Mouse (Mus musculus): Measurements from ENCODE around the gene Selenoo.
A peak's percentile ranks its signal among the peaks of the same experiment; 100 is the strongest.

The Selenoo gene

DNA sequence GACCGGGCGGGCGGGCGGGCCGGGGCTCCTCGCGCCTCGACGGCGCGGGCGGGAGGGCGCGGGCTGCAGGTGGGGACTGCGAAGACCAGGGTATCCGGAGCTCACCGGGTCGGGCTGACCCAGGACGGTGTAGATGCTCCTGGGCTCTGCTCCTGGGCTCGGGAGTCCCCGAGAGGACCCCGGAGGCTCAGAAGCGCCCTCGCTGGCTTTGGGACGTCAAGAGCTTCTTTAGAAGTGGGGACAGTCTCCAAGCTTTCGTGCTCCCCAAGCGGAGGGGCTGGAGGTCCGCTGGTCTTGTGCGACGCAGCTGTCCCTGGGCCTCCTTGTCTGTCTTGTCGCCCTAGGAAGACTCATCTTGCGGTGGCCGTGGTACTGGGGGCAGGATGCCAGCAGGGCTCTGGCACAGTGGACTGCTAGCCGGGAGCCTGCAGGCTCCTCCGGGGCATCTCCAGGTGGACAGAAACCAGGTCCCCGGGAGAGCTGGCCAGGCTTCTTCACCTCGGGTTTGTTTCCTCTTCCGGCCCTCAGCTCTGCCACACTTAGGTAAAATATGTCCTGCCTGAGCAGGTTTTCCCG is 12.6 kb upstream of the Selenoo start:
- DNase-seq, result peak in 1 of 2 experiments; percentile 53

DNA sequence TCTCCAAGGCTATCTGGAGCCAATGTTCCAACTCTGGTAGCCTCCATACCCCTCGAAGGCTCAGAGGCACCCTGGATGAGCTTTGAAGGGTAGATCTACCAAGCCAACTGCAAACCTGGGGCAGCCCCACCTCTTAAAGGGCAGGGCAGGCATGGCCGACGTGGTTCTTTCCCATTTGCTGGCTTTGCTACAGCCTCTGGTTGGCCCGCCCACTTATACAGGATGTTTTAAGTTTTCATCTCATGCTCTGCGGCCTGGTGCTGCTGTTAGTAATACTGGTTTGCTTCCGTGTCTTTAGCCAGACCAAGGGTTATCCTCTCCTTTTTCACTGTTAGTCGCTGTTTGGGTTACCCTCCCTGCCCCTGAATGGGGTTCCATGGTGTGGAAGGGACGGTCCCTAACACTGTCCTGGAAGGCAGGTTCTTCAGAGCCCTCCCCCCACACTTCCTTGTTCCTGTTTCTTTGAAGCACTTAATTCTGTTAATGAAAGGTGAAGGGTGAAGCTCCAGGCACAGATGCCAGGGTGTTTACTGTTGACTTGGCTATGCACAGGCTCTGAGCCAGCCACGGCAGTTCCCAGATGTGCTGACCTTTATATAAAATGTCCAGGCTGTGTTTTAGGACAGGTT is 10.6 kb upstream of the Selenoo start:
- DNase-seq, result peak; percentile 84 to 88

GRCm38 (mm10) chr15:89083906-89084305 is 5.0 kb upstream of the Selenoo start:
- DNase-seq, result no peak

DNA sequence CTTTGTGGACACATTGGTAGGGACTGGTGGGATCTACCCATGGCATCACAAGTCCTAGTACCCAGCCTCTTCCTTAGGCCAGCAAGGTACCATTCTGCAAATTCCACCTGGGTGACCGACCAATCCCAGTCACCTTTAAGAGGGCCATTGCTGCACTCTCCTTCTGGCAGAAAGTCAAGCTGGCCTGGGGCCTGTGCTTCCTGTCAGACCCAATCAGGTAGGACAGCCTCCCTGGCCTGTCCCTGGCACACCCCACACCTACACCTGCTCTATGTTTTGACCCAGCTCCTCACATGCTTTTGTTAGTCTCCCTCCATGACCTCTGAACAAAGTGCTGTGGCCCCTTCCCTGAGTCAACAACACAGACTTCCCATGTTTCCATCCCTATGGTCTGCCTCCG is 4.1 kb upstream of the Selenoo start:
- DNase-seq, result no peak

DNA sequence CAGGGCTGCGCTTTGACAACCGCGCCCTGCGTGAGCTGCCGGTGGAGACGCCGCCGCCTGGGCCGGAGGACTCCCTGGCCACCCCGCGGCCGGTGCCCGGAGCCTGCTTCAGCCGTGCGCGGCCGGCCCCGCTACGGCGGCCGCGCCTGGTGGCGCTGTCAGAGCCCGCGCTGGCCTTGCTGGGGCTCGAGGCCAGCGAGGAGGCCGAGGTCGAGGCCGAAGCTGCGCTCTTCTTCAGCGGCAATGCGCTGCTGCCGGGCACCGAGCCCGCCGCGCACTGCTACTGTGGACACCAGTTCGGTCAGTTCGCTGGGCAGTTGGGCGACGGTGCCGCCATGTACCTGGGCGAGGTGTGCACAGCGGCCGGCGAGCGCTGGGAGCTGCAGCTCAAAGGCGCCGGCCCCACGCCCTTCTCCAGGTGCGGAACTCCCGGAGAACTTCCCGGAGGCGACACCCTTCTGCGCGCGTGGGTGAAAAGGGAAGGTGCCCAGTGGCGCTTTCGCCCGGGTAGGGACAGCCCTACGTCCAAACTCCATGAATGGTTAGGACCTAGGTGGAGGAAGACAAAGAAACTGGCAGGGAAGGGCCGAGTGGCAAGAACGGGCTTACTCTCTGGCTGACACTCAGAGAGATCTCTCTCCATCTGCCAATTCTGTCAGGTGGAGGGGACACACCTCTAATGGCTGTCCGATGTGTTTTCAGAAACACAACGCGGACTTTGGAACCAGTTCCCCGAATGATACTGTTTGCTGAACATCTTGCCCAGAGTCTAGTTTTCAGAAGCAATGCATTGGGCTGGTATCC is 566 bp downstream of the Selenoo start:
- peak; percentile 31 to 55 for DNase-seq

DNA sequence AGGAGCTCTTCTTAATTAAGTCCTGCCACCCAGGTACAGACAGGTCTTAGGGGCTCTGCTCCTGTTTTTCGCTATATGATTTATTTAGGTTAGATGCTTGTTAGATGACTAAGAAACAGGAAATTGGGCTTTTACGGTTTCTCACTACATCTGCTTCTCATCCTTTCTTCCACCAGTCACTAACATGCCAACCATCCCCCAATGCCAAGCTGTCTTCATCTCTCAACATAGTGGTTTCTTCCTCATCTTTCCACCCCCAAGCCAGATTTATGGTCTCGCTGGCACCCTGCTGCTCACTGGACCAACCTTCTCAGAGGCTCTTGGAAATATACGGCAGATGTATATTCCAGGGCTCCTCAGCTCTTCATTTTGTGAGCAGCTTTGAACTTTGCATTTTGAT is 1.8 kb downstream of the Selenoo start:
- no peak for DNase-seq

- DNase-seq, result no peak
These were observed 3.3 kb downstream of the Selenoo start for GRCm38 (mm10) chr15:89092181-89092580.

- no peak for DNase-seq
These were observed 8.6 kb downstream of the Selenoo start for GRCm38 (mm10) chr15:89097450-89097849.

DNA sequence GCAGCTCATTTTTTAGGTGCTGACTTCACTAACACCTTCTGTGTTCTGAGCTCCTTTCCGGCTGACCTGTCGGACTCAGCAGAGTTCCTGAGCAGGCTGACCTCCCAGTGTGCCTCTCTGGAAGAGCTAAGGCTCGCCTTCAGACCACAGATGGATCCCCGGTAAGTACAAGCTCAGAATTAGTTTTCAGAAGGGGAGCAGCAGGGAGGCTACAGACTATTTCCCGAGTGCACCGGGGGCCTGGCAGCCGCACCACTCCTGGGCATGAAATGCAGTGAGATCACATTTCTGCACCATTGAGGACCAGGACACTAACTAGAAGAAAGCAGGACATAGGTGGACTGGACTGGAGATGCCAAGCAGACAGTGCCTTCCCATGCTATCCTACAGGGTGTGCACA is 9.7 kb downstream of the Selenoo start:
- no peak for DNase-seq

DNA sequence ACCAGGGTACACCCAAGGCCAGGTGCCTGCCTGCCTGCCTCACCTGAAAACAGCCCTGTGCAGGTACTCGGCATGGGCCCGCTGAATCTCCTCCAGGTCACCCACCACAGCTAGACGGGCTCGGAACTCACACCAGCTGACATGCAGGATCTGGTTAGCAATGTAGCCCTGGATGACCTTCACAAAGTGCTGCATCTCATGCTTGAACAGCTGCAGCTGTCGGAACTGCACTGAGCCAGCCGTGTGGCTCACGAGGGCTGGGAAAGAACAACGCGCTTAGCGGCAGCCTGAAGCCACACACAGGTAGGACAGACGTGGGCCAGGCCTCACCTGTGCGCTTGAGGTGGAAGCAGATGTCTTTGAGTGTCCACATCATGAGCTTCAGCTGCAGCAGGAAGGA is 11.9 kb downstream of the Selenoo start:
- DNase-seq, result no peak

- no peak for DNase-seq
These were observed 13.8 kb downstream of the Selenoo start for GRCm38 (mm10) chr15:89102646-89103045.

- DNase-seq, result no peak
These were observed 15.0 kb downstream of the Selenoo start for GRCm38 (mm10) chr15:89103921-89104320.

- no peak for DNase-seq
These were observed 15.5 kb downstream of the Selenoo start for GRCm38 (mm10) chr15:89104425-89104824.

DNA sequence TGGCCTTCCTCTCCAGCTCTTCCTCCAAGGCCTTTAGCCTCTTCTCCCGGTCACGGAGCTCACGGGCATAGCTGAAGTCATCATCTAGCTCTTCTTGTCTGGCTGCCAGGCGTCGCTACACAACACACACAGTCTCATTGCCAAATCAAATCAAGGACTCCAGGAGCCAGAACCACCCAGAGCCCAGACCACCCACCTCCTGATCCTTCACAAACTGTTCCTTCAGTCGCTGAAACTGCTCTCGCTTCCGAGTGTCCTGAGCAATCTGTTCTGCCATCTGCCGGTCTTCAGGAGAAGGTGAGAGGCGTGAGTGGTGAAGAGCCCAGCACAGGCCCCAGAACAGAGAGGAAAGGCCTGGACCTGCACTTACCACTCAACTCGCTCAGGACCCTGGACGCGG is 17.2 kb downstream of the Selenoo start:
- no peak for DNase-seq

GRCm38 (mm10) chr15:89106976-89107375 is 18.1 kb downstream of the Selenoo start:
- DNase-seq, result no peak

GRCm38 (mm10) chr15:89110147-89110546 is 21.3 kb downstream of the Selenoo start:
- DNase-seq, result no peak

GRCm38 (mm10) chr15:89118007-89118406 is 29.1 kb downstream of the Selenoo start:
- DNase-seq, result no peak

DNA sequence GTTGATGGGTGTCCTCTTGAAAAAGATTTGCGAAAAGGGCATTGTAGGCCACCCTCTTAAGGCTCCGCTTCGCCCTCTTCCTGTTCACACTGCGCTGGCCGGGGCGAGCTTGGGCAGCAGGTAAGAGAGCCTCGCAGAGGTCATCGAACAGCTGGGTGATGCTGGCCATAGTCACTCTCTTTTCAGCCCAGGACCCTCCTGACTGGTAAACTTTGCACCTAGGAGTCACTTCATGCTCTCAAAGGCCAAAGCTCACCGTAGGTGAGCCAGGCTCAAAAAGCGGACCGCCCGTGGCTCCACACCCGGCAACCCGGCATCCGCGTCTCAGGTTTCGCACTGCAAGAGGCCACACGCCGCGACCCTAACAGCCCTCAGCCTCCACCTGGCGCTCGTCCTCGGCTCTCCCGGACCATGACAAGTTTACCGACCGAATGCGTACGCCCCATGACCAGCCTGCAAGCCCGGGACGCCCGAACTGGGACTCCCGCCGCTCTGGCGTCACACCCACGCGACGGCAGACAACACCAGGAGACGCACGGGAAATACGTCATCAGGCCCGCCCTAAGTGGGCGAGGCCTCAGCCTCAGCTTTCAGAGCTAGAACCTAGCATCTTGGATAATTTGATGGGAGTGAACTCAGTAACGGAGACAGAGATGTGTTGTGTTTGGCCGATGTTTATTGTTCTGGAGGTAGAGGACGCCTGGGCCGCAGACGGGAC is 33.9 kb downstream of the Selenoo start, which contains the start of gene Tubgcp6:
Gene Tubgcp6, minus strand, starts transcription at position 464 of the 718 bp plus-strand sequence.
- DNase-seq, result peak; percentile 92 to 96

DNA sequence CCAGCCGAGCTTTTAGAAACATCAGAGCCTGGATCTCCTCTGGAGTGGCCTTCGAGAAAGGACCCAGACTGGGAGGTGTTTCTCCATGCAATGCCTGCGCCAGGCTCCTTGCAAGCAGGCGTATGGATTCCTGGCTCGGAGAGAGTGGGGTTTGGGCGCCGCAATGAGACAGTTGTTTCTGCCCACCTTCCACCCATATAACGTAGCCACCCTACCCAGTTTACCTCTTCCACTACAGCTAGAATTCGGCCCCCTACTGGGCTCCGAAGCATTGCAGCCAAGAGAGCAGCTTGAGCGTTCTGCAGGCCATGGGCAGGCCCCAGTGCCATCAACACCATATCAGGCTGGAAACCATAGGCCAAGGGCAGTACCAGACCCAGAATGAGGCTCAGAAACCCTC is 34.7 kb downstream of the Selenoo start:
- DNase-seq, result no peak

- no peak for DNase-seq
These were observed 35.4 kb downstream of the Selenoo start for GRCm38 (mm10) chr15:89124312-89124711.

DNA sequence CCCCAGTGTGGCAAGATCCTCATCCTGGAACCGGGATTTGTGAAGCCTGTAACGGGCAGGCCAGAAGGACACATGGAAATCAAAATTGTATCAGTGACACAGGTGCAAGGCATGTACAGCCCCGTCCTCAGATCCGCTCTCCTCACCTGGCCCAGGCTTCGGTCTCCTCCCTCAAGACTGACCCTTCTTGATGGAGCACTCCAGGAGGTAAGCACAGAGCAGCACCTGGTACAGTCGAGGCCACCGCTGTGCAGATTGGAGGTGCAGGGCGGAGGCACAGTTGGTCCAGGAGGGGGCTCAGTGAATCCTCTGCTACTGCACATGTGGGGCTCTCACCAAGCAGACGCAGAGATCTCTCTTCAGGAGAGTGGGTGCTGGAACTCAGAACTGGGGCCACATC is 36.5 kb downstream of the Selenoo start:
- DNase-seq, result no peak

DNA sequence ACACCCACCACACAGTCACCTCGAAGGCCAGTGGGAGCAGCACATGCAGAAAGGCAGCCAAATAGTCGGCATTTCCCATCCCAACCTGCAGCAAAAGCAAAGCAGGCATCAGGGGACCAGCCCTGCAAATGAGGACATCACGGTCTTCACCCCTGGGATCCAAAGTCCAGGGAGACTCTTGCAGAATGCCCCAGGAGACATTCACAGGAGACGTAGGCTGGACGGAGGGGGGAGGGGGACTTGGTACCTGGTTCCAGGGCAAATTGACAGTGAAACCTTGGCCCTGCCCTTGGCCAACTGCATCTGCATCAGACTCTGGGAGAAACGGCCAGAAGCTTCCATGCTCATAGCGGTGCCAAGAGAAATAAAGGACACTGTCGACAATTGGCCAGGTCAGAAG is 37.7 kb downstream of the Selenoo start:
- DNase-seq, result peak in 1 of 2 experiments; percentile 68

DNA sequence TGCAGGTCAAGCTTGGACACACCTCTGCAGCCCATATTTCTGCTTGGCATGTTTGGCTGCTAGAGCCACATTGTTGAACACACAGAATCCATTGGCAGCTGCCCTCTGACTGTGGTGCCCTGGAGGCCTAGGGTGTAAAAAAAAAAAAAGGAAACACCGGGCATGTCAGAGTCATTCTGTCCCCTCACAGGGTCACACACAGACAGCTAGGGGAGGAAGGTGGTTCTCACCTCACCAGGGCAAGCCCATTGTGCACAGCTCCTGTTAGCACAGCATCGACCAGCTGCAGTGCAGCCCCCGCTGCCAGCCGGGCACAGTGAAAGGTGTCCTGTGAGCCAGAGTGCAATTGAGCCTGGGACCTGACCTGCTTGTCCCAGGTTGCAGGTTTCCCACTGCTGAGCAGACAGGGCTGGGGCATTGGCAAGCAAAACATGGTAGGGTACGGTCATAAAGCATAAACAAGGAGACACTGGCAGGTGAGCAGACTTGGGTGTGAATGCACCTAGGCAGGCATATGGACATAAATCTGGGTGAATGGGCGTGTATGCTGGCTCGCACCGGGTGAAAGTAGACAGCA is 38.6 kb downstream of the Selenoo start:
- DNase-seq, result no peak
